Mouse (Mus musculus) kidney, adult 18-20 months (tissue): ENCODE data around the gene Cdh4.

ENCODE experiments used
- DNase-seq: peaks from one replicate; pipeline ENCODE4 v3.0.0; 2021

Cdh4 gene

GRCm38 (mm10) chr2:179688976-179689375, 246.7 kb downstream of the Cdh4 start:
- DNase-seq = no peak

- DNase-seq = no peak
Measured at GRCm38 (mm10) chr2:179689761-179690160, 247.5 kb downstream of the Cdh4 start.

DNA sequence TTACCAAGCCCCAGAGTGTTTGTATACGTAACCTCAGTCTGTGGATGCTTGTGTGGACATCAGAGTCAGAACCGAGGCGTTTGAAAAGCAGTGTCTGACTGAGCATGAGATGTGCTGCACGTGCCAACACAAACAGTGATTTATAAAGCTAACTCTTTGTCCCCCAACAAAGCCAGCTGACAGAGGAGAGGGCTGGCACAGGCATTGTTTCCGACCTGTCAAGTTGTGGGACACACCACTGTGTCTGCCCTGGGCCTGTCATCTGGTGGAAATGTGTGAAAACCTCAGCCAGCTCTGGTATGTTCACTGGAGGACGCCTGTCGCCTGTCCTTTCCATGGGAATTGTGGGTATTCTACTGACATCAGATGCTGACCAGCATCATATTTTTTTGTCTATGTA, 248.3 kb downstream of the Cdh4 start:
- DNase-seq = no peak

GRCm38 (mm10) chr2:179694936-179695335, 252.7 kb downstream of the Cdh4 start:
- no peak for DNase-seq

DNA sequence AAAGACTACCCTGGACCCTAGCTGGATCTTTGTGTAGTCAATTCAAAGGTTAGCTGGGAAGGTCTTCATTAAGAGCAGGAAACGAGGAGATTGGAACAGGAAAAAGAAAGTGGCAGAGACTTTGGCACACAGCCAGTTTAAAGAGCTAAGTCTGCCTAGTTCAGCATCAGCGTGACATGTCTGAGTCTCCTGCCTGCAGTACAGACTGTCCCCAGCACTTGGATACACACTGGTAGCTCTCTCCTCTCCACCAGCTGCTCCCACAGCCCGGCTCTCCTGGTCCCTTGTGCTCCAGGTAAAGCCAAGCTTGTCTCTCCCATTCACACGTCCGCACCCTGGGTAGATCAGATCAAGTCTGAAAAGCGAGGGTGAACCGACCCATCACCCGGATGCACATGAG, 255.4 kb downstream of the Cdh4 start:
- DNase-seq = no peak

DNA sequence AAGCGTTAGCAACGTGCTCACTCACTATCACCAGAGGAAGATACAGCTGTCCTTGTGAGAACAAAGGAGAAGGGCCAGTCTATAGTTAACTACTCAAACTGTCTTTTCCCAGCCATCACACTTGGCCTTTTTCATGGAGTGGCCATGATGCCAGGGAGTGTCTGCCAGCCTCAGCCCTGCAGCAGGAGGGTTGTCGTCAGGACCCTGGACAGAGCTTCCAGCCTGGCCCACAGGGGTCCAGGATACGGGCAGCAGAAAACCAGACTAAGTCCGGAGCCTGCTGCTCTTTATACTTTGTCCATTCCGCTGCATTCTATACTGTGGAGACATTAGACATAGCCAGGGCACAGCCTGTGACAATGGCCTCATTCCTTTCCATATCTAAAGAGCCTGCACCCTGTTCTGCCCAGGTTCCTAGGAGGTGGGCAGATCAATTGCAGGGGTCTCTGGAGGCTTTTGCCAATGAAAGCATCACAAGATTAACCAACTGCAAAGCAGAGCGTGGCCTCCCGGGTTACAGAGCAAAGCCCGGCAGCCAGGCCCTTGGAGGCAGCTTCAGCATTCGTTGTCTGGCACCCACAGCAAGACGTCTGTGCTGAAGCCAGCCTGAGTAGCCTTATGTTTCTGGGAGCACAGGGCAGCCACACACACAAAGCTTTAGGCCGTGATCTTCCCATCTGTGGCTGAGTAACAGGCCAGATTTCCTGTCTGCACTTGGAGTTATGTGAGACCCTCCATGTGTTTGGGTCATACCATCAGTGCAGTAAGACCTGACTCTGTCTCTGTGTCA, 256.2 kb downstream of the Cdh4 start:
- DNase-seq = no peak

- no peak for DNase-seq
Measured at GRCm38 (mm10) chr2:179705043-179705442, 262.8 kb downstream of the Cdh4 start.

- no peak for DNase-seq
Measured at GRCm38 (mm10) chr2:179705461-179705860, 263.2 kb downstream of the Cdh4 start.

- DNase-seq = no peak
Measured at GRCm38 (mm10) chr2:179706616-179707015, 264.4 kb downstream of the Cdh4 start.

DNA sequence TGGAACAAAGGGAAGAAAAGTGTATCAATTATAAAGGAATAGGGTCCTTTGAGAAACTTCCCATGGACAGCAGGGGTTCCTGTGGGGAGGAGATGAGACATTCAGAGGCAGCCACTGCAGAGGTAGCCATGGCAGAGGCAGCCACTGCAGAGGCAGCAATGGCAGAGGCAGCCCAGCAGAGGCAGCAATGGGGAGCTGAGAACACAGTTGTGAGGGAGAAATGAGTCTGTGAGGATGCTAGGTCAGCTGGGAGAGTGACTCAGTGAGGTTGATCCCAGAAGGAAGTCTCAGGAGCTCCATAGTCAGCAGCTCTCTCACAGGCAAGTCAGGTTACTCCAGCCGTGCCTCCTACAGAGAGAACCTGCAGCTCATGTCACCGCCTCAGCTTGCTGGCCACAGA, 266.9 kb downstream of the Cdh4 start:
- DNase-seq = no peak

DNA sequence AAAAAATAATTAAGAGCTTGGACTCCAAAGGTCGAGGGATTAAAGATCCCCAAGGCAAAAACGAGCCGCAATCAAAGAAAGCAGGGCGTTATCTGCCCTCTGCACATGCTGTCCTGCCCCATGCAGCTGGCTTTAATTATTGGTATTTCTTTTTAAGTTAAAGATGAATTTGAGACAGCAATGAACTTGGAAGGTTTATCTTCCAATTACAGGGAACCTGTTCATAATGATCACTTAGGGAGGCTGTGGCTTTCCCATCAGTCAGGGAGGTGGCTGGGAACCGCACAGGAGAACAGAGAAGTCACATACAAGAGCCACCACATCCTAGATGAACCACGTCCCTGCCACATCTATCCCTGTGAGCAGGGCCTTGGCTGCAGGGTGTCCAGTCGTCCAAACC, 270.5 kb downstream of the Cdh4 start:
- DNase-seq = no peak

- no peak for DNase-seq
Measured at GRCm38 (mm10) chr2:179713326-179713725, 271.1 kb downstream of the Cdh4 start.

DNA sequence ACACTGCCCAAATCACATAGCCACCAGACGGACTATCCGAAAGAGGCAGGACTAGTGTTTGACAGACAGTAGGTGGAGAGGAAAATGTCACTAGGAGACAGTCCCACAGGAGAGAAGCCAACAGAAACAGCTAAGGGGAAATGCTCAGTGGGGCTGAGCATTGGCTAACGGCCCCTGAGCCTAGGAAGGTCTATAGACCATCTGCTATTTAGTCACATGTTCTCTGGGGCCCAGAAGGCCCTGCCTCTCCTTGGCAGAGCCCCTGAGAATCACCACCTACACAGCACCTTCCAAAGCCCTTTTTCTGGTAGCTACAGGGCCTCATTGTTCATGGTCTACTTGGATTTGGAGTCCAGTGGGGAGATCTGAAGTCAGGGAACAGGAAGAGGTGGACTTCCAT, 271.9 kb downstream of the Cdh4 start:
- no peak for DNase-seq

DNA sequence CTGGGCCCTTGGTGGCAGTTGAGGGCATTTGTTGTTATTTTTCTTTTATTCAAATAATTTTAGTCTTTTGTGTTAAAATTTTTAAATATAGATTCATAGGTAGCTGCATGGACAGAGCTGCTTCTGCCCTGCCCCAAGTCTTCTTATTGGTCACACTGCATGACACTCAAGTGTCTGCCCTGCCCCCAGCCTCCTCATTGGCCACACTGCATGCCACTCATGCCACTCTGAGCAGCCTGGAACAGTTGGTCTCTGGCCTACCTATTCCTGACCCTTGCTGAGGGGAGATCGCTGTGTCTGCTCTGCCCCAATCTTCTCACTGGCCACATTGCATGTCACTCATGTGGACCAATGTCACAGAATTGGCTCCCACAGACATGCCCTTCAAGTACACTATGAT, 273.1 kb downstream of the Cdh4 start:
- DNase-seq = no peak

DNA sequence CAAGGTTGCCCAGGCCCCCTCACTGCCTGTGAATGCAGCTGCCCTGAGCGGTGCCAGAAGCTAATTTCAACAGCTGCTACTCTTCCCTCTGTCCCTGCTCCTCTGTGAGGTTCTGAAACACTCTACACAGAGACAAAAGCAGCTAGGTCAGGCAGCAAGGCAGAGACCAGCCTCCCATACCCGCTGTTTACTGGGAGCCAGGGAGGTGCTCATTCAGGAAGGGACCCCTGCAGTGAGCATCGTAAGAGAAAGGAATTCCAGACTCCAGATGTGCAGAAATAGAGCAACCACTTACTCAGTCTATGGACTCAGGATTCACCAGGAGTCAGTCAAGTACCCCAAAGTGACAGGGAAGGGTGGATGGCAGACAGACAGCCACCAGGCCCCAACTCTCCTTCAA, 278.1 kb downstream of the Cdh4 start:
- no peak for DNase-seq

GRCm38 (mm10) chr2:179721534-179722516, 279.6 kb downstream of the Cdh4 start:
- no peak for DNase-seq

DNA sequence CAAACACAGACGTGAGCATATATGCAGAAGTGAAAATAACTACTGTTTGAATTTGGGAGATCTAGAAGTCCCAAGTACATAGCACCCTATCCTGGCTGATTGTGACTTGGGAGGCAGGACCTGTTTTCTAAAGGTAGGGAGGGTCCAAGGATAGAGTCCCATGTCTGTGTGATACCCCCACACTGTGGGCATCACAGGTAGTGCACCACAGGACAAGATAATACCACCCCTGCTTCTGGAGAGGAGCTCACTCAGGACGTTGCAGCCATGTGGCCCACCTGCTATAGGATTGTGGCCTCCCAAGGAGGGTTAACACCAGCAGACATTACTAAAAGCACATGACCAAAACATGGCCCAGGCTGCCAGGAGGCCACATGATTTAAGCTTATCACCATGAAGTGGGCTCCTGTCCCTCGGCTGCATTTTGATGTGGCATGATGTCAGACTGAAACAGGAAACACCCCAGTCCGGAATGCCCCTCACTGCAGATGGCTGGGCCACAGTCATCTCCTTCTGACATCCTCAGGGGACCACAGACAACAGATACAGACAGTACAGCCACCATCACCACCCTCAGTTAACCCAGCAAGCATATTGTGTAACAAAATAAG, 280.6 kb downstream of the Cdh4 start:
- no peak for DNase-seq

- no peak for DNase-seq
Measured at GRCm38 (mm10) chr2:179723401-179723800, 281.2 kb downstream of the Cdh4 start.

DNA sequence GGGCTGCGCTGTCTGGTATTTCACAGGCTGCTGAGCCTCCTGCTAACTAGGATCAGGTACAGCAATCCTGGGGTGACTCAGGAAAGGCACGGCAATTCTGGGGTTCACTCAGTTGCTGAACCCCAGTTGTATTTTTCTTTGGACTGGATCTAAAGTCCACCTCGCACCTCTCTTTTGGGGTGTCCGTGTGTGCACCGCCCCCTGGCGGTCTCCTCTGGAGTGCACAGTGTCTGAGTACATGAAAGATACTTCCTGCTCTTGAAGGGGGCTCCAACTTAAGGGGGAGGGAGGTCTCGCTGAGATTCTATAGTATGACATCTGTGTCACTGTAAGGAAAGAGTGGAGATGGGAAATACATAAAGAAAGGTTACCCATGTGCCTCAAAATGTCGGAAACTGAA, 286.8 kb downstream of the Cdh4 start:
- no peak for DNase-seq

- no peak for DNase-seq
Measured at GRCm38 (mm10) chr2:179729802-179730201, 287.6 kb downstream of the Cdh4 start.

DNA sequence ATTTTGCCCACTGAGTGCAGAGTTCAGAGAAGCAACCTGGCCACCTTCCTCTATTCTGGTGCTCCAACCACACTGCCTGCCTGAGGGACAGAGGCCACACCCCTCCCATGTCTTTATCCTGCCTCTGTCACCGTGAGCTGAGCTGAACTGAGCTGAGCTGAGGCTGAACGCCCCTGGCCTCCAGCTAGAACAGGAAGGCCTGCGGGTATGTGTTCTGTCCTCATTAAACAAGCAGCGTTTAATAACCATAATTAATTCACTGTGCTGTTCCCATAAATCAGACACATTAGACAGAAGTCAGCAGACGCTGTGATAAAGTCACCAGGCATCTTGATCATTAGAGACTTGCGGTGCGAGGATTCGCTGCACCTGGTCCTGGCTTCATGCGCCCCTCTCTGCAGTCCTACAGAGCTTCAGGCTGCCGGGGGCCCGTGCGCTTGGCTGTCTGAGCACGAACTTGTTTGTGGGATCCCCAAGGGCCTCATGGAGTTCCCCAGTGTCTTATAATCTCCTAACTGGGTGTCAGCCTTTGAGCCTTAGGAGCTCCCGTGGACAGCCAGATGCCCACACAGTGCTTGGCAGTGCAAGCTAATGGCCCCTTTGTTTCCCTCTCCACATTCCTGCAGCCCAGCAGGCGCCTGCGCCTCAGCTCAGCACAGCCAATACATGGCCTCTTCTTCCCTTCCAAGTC, 291.1 kb downstream of the Cdh4 start:
- DNase-seq = no peak

DNA sequence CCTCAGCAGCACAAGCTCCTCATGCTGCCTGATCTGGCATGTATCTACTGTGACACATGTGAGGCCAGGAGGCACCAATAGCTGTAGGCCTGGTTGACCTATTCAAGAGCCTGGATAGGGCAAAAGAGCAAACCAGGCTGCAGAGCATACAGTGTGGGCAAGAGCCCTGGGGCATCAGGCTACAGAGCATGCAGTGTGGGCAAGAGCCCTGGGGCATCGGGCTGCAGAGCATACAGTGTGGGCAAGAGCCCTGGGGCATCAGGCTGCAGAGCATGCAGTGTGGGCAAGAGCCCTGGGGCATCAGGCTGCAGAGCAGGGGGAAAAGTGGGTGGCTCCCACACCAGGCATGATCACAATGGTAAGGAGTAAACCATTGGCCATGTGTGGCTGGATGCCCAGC, 300.2 kb downstream of the Cdh4 start:
- no peak for DNase-seq

DNA sequence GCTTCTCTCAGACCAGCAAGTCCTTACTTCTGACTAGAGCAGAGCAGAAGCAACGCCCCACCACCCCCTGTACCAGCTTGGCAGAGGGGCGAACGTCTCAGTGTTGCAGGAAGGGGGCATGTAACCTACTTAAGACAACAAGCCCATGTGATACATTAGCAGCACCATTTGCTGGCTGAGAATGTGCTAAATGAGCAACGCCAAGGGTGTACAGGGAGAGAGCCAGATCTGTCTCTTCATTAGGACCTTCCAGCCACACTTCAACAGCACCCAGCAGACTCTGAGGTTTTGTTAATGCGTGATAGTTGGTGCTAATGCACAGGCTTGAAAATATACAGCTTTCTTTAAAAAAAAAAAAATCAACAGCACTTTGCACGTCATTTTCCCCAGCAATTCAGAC, 300.6 kb downstream of the Cdh4 start:
- DNase-seq = no peak
